In genomic region chr5:115186371-115187073, GRCm38 (mm10) we compare ENCODE assay signal across 8 mouse cellular contexts. TPM values are rescaled to one million over a fixed set of nuclear protein-coding genes. Genes with fewer than 3 reads are reported as not detected.
A peak's percentile ranks its signal among the peaks of the same experiment; 100 is the strongest.
DNase-seq lines count a peak whose midpoint lies in the region; ATAC-seq and TF ChIP-seq lines count a peak whose summit lies in the region.

No protein-coding gene starts in this region.

- no peak for TF ChIP-seq POLR2A in thymus, adult 2 months (IDR thresholded peaks at IDR 0.05; ENCODE audit: control insufficient read depth, extremely low read depth, insufficient read depth, low read length, poor library complexity)

- H3K9ac ChIP-seq in hindbrain, embryonic 14.5 days = no peak overlapping the region; the same call in 1 of the 2 replicates
- H3K9ac ChIP-seq in midbrain, postnatal 0 days (replicated peaks; ENCODE audit: low read length, poor library complexity, severe bottlenecking) = no peak overlapping the region

- ATAC-seq in hindbrain, embryonic 14.5 days (ENCODE audit: low FRiP score) = peak; percentile 44; the same call in 1 of the 2 replicates
- ATAC-seq in midbrain, postnatal 0 days (ENCODE audit: low FRiP score) = peak; percentile 26; the same call in 1 of the 2 replicates

- 36% methylated on average over 17 of the region's 17 CpGs for WGBS in thymus, adult 2 months
- 23% methylated on average over 17 of the region's 17 CpGs for WGBS in hindbrain, embryonic 14.5 days
- 22% methylated on average over 17 of the region's 17 CpGs for WGBS in midbrain, postnatal 0 days

- TF ChIP-seq CTCF in gastrocnemius, adult 2 months (IDR thresholded peaks at IDR 0.05) = no peak
- no peak for TF ChIP-seq CTCF in thymus, adult 2 months (IDR thresholded peaks at IDR 0.05; ENCODE audit: borderline replicate concordance, control insufficient read depth, extremely low read depth, insufficient read depth, low read length, poor library complexity)
- no peak for TF ChIP-seq CTCF in midbrain, postnatal 0 days (IDR thresholded peaks at IDR 0.05)

- H3K9me3 ChIP-seq in hindbrain, embryonic 14.5 days (ENCODE audit: control insufficient read depth, low read length) = no peaks in the 10 kb centered on the region
- H3K9me3 ChIP-seq in midbrain, postnatal 0 days (ENCODE audit: low read length) = no peaks in the 10 kb centered on the region

- peak overlapping the region; percentile 65 for H3K4me3 ChIP-seq in gastrocnemius, adult 2 months
- H3K4me3 ChIP-seq in thymus, adult 2 months (ENCODE audit: control insufficient read depth, insufficient read depth, low read length) = no peak overlapping the region
- H3K4me3 ChIP-seq in hindbrain, embryonic 14.5 days (replicated peaks; ENCODE audit: low read length) = no peak overlapping the region; the same call in 1 of the 2 replicates
- no peak overlapping the region for H3K4me3 ChIP-seq in midbrain, postnatal 0 days (ENCODE audit: low read depth, low read length)

- peaks cover 8% of the 10 kb centered on the region for H3K4me1 ChIP-seq in thymus, adult 2 months (replicated peaks; ENCODE audit: control insufficient read depth, insufficient read depth, low read length)
- H3K4me1 ChIP-seq in hindbrain, embryonic 14.5 days (replicated peaks; ENCODE audit: control insufficient read depth, insufficient read depth, low read length) = peaks cover 41% of the 10 kb centered on the region
- H3K4me1 ChIP-seq in midbrain, postnatal 0 days (ENCODE audit: insufficient read depth, low read length) = peaks cover 4% of the 10 kb centered on the region; the same call in 1 of the 2 replicates

- DNase-seq in gastrocnemius, adult 2 months = no peak
- DNase-seq in gastrocnemius, postnatal 4 days (ENCODE audit: low spot score in 2 of 2) = no peak
- DNase-seq in thymus, postnatal 0 days (ENCODE audit: low spot score) = peak; percentile 12
- DNase-seq in thymus, adult 2 months = no peak
- peak; percentile 63 for DNase-seq in hindbrain, embryonic 14.5 days (ENCODE audit: low spot score)
- DNase-seq in midbrain, postnatal 0 days (ENCODE audit: low spot score) = peak; percentile 85
- DNase-seq in adrenal gland, adult 18-20 months (ENCODE audit: low spot score in 2 of 2) = no peak
- DNase-seq in lung, adult 18-20 months = no peak

- H3K27ac ChIP-seq in gastrocnemius, adult 2 months = peak overlapping the region; percentile 77
- no peak overlapping the region for H3K27ac ChIP-seq in thymus, adult 2 months (ENCODE audit: control insufficient read depth, insufficient read depth, low read length)
- peak overlapping the region; percentile 58 for H3K27ac ChIP-seq in hindbrain, embryonic 14.5 days
- no peak overlapping the region for H3K27ac ChIP-seq in midbrain, postnatal 0 days (ENCODE audit: low read depth, low read length)

- H3K27me3 ChIP-seq in thymus, adult 2 months (ENCODE audit: control insufficient read depth, insufficient read depth, low read length) = peaks cover 3% of the 10 kb centered on the region; the same call in 1 of the 2 replicates
- H3K27me3 ChIP-seq in hindbrain, embryonic 14.5 days (ENCODE audit: control insufficient read depth, insufficient read depth, low read length) = peaks cover 21% of the 10 kb centered on the region
- peaks cover 19% of the 10 kb centered on the region for H3K27me3 ChIP-seq in midbrain, postnatal 0 days (ENCODE audit: insufficient read depth, low read length)

- H3K36me3 ChIP-seq in thymus, adult 2 months (ENCODE audit: control insufficient read depth, insufficient read depth, low read length) = no peaks in the 10 kb centered on the region
- H3K36me3 ChIP-seq in hindbrain, embryonic 14.5 days (replicated peaks; ENCODE audit: control insufficient read depth, insufficient read depth) = no peaks in the 10 kb centered on the region
- no peaks in the 10 kb centered on the region for H3K36me3 ChIP-seq in midbrain, postnatal 0 days (ENCODE audit: insufficient read depth, low read length)

- H3K4me2 ChIP-seq in hindbrain, embryonic 14.5 days (replicated peaks) = peak overlapping the region; percentile 32
- peak overlapping the region; percentile 10; the same call in 1 of the 2 replicates for H3K4me2 ChIP-seq in midbrain, postnatal 0 days (ENCODE audit: low read depth, low read length, poor library complexity, severe bottlenecking)

- intact Hi-C loops in gastrocnemius, adult 2 months (cut with DNase I) = loop anchor here (1.0 to 5.0 kb wide), 3 partner anchors 50 to 209 kb away; partner anchors contain the start of gene Cox6a1

RNA-seq across cellular contexts. Expression of gene Cabp1, which starts 7.7 kb away (rescaled TPM):
- total RNA-seq in gastrocnemius, adult 2 months (2021) = 1 to 10 TPM in 1 of 2 experiments, under 1 TPM in 1; 0.79 to 1.5 TPM
- 1 to 10 TPM; 4.2 to 5.1 TPM for total RNA-seq in gastrocnemius, postnatal 4 days (2021)
- 0.99 and 1.4 TPM in 2 replicates for polyA plus RNA-seq in thymus, postnatal 0 days (2015; fragmentation: Nextera tagmentation; extraction: Ambion mirVana)
- 0.50 and 0.58 TPM in 2 replicates for polyA plus RNA-seq in thymus, adult 2 months (2012; rRNA removed)
- 17.7 and 22.8 TPM in 2 replicates for polyA plus RNA-seq in hindbrain, embryonic 14.5 days (2014; fragmentation: Nextera tagmentation; extraction: Ambion mirVana)
- total RNA-seq in midbrain, postnatal 0 days (2014; rRNA removed) = 15.5 and 29.8 TPM in 2 replicates
- 11.1 and 12.7 TPM in 2 replicates for polyA plus RNA-seq in midbrain, postnatal 0 days (2015; fragmentation: Nextera tagmentation; extraction: Ambion mirVana)
- total RNA-seq in adrenal gland, adult 18-20 months (2021) = 10 to 100 TPM; 28.4 to 34.3 TPM

RNA-seq across cellular contexts. Expression of gene Mlec, which starts 28.5 kb away (rescaled TPM):
- 100 to 1,000 TPM; 138 to 200 TPM for total RNA-seq in gastrocnemius, adult 2 months (2021)
- 100 to 1,000 TPM; 198 to 217 TPM for total RNA-seq in gastrocnemius, postnatal 4 days (2021)
- polyA plus RNA-seq in thymus, postnatal 0 days (2015; fragmentation: Nextera tagmentation; extraction: Ambion mirVana) = 25.2 and 26.9 TPM in 2 replicates
- polyA plus RNA-seq in thymus, adult 2 months (2012; rRNA removed) = 95.0 and 98.5 TPM in 2 replicates
- polyA plus RNA-seq in hindbrain, embryonic 14.5 days (2014; fragmentation: Nextera tagmentation; extraction: Ambion mirVana) = 21.0 and 26.4 TPM in 2 replicates
- 61.7 and 64.6 TPM in 2 replicates for total RNA-seq in midbrain, postnatal 0 days (2014; rRNA removed)
- polyA plus RNA-seq in midbrain, postnatal 0 days (2015; fragmentation: Nextera tagmentation; extraction: Ambion mirVana) = 11.4 and 16.2 TPM in 2 replicates
- 100 to 1,000 TPM; 173 to 221 TPM for total RNA-seq in adrenal gland, adult 18-20 months (2021)

RNA-seq across cellular contexts. Expression of gene Pop5, which starts 49.1 kb away (rescaled TPM):
- total RNA-seq in gastrocnemius, adult 2 months (2021) = 10 to 100 TPM; 27.8 to 51.7 TPM
- 10 to 100 TPM; 20.2 to 25.0 TPM for total RNA-seq in gastrocnemius, postnatal 4 days (2021)
- polyA plus RNA-seq in thymus, postnatal 0 days (2015; fragmentation: Nextera tagmentation; extraction: Ambion mirVana) = 229 and 231 TPM in 2 replicates
- polyA plus RNA-seq in thymus, adult 2 months (2012; rRNA removed) = 166 and 189 TPM in 2 replicates
- polyA plus RNA-seq in hindbrain, embryonic 14.5 days (2014; fragmentation: Nextera tagmentation; extraction: Ambion mirVana) = 107 and 114 TPM in 2 replicates
- 33.2 and 41.5 TPM in 2 replicates for total RNA-seq in midbrain, postnatal 0 days (2014; rRNA removed)
- polyA plus RNA-seq in midbrain, postnatal 0 days (2015; fragmentation: Nextera tagmentation; extraction: Ambion mirVana) = 95.5 and 101 TPM in 2 replicates
- 10 to 100 TPM; 71.6 to 84.6 TPM for total RNA-seq in adrenal gland, adult 18-20 months (2021)

RNA-seq across cellular contexts. Expression of gene Unc119b, which starts 51.7 kb away (rescaled TPM):
- 10 to 100 TPM; 11.8 to 15.7 TPM for total RNA-seq in gastrocnemius, adult 2 months (2021)
- 10 to 100 TPM; 19.9 to 20.3 TPM for total RNA-seq in gastrocnemius, postnatal 4 days (2021)
- polyA plus RNA-seq in thymus, postnatal 0 days (2015; fragmentation: Nextera tagmentation; extraction: Ambion mirVana) = 25.0 and 27.5 TPM in 2 replicates
- polyA plus RNA-seq in thymus, adult 2 months (2012; rRNA removed) = 67.3 and 68.6 TPM in 2 replicates
- polyA plus RNA-seq in hindbrain, embryonic 14.5 days (2014; fragmentation: Nextera tagmentation; extraction: Ambion mirVana) = 31.2 and 39.0 TPM in 2 replicates
- 28.4 and 30.0 TPM in 2 replicates for total RNA-seq in midbrain, postnatal 0 days (2014; rRNA removed)
- polyA plus RNA-seq in midbrain, postnatal 0 days (2015; fragmentation: Nextera tagmentation; extraction: Ambion mirVana) = 16.9 and 18.4 TPM in 2 replicates
- 10 to 100 TPM; 36.6 to 46.1 TPM for total RNA-seq in adrenal gland, adult 18-20 months (2021)

Comparison
In these comparisons a context has a peak if more than half of its experiments do, and no peak if none do; other contexts are left out.
1. DNase-seq: peak in thymus, postnatal 0 days (single experiment), hindbrain, embryonic 14.5 days (single experiment) and midbrain, postnatal 0 days (single experiment); none in gastrocnemius, adult 2 months (single experiment), gastrocnemius, postnatal 4 days (0 of 2), thymus, adult 2 months (single experiment), adrenal gland, adult 18-20 months (0 of 2) and lung, adult 18-20 months (0 of 2).
2. H3K27ac ChIP-seq: peak in gastrocnemius, adult 2 months (single experiment) and hindbrain, embryonic 14.5 days (single experiment); none in thymus, adult 2 months (single experiment) and midbrain, postnatal 0 days (single experiment).